Mouse (Mus musculus) adrenal gland, postnatal 14 days (tissue): ENCODE measurements around the gene Hrh1. TPM values are rescaled to one million over a fixed set of nuclear protein-coding genes. Genes with fewer than 3 reads are reported as not detected.

Experiments
- DNase-seq: peaks from one replicate; pipeline ENCODE4 v3.0.0; 2021; ENCODE audit warnings: mixed read lengths
- long read RNA-seq, 2 experiments: library from polyadenylated mRNA; stranded (forward); transcript quantifications; one replicate each; pipeline ENCODE4 v2.0.0; 2021
- total RNA-seq: library from RNA; stranded (reverse); gene quantifications from 2 replicates; pipeline ENCODE4 v1.2.3, GENCODE M21; 2021

The Hrh1 gene
- total RNA-seq: 1.2 and 1.5 TPM in 2 replicates
- long read RNA-seq, experiment 1: 0 reads
- long read RNA-seq, experiment 2, partial matches to known transcripts: 0 of 2 reads
- long read RNA-seq, experiment 2, other reads (novel, unspliced or antisense): 2 of 2 reads

GRCm38 (mm10) chr6:114397691-114398217 is at the start of gene Hrh1:
Gene Hrh1, plus strand, starts transcription at chr6:114397936.
- DNase-seq: peak; percentile 72

- no peak for DNase-seq
Observed at GRCm38 (mm10) chr6:114354635-114355034, 43.1 kb upstream of the Hrh1 start.

- peak; percentile 26 for DNase-seq
Observed at GRCm38 (mm10) chr6:114358171-114358570, 39.6 kb upstream of the Hrh1 start.

GRCm38 (mm10) chr6:114362355-114362754 is 35.4 kb upstream of the Hrh1 start:
- DNase-seq: no peak

- no peak for DNase-seq
Observed at GRCm38 (mm10) chr6:114363740-114364139, 34.0 kb upstream of the Hrh1 start.

GRCm38 (mm10) chr6:114364734-114365133 is 33.0 kb upstream of the Hrh1 start:
- no peak for DNase-seq

GRCm38 (mm10) chr6:114366191-114366590 is 31.5 kb upstream of the Hrh1 start:
- peak; percentile 77 for DNase-seq

- DNase-seq: no peak
Observed at GRCm38 (mm10) chr6:114367681-114368080, 30.1 kb upstream of the Hrh1 start.

GRCm38 (mm10) chr6:114368196-114368595 is 29.5 kb upstream of the Hrh1 start:
- DNase-seq: no peak

- DNase-seq: no peak
Observed at GRCm38 (mm10) chr6:114372741-114373140, 25.0 kb upstream of the Hrh1 start.

- DNase-seq: no peak
Observed at GRCm38 (mm10) chr6:114380872-114381271, 16.9 kb upstream of the Hrh1 start.

GRCm38 (mm10) chr6:114387320-114387719 is 10.4 kb upstream of the Hrh1 start:
- no peak for DNase-seq

- no peak for DNase-seq
Observed at GRCm38 (mm10) chr6:114387855-114388254, 9.9 kb upstream of the Hrh1 start.

- DNase-seq: no peak
Observed at GRCm38 (mm10) chr6:114390129-114390528, 7.6 kb upstream of the Hrh1 start.

GRCm38 (mm10) chr6:114394982-114395381 is 2.8 kb upstream of the Hrh1 start:
- DNase-seq: no peak

GRCm38 (mm10) chr6:114396605-114397004 is 1.1 kb upstream of the Hrh1 start:
- DNase-seq: no peak

GRCm38 (mm10) chr6:114397280-114397679 is 456 bp upstream of the Hrh1 start:
- DNase-seq: no peak

GRCm38 (mm10) chr6:114398626-114399025 is 890 bp downstream of the Hrh1 start:
- no peak for DNase-seq

- DNase-seq: no peak
Observed at GRCm38 (mm10) chr6:114400387-114400786, 2.7 kb downstream of the Hrh1 start.

- no peak for DNase-seq
Observed at GRCm38 (mm10) chr6:114400841-114401240, 3.1 kb downstream of the Hrh1 start.

GRCm38 (mm10) chr6:114402161-114402560 is 4.4 kb downstream of the Hrh1 start:
- DNase-seq: no peak

GRCm38 (mm10) chr6:114403632-114404031 is 5.9 kb downstream of the Hrh1 start:
- no peak for DNase-seq

- peak; percentile 41 for DNase-seq
Observed at GRCm38 (mm10) chr6:114404128-114404527, 6.4 kb downstream of the Hrh1 start.

GRCm38 (mm10) chr6:114404774-114405468 is 7.2 kb downstream of the Hrh1 start:
- DNase-seq: no peak
